Mouse (Mus musculus) CD4-positive naive resting alpha-beta T cell, adult 57 days (primary cell): ENCODE measurements around the gene Psmd7. TPM values are rescaled to one million over a fixed set of nuclear protein-coding genes. Genes with fewer than 3 reads are reported as not detected.

Experiments used
- total RNA-seq: library from RNA; stranded (reverse); gene quantifications from one replicate; pipeline ENCODE4 v1.2.4, GENCODE M21; 2023

Gene Psmd7
- total RNA-seq, result 46.0 TPM

GRCm38 (mm10) chr8:107587995-107588780, at the start of gene Psmd7:
Gene Psmd7 (minus strand): TSS chr8:107588464.

Other genes starting within 250 kb of the Psmd7 start
- not detected for gene Nqo1, start 185.3 kb downstream of the Psmd7 start, total RNA-seq
- gene Nob1, start 163.4 kb downstream of the Psmd7 start, total RNA-seq, result 78.2 TPM
- 99.6 TPM for gene Wwp2, start 152.1 kb downstream of the Psmd7 start, total RNA-seq